Mouse (Mus musculus): ENCODE measurements around the gene Cdh16. TPM values are rescaled to one million over a fixed set of nuclear protein-coding genes. Genes with fewer than 3 reads are reported as not detected.
"Not testable (repeated sequence)": the region's sequence is repeated elsewhere in the genome, so short reads cannot be mapped to it uniquely, and the experiment has no call there.

Gene Cdh16
- total RNA-seq, 1 experiment from 2014 or later: not detected

DNA sequence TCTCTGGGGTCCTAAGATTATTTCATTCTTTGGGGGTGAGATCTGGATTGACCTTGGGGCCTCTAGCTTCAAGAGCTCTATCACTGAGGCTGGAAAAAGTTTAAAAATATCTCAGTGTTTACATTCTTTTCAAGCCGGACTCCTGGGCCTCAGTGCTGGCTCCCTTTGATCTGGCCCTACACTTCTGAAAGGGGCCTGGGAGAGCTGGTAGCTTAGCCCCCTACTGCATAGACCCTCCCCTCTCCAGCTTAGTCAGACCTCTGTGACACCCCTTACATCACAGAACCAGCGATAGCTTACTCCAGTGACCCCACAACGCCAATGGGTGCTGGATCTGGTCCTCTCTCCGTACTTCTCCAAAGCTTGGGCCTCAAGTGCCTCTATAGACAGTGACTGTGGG lies 12.6 kb downstream of the Cdh16 start:
- DNase-seq: no peak

DNA sequence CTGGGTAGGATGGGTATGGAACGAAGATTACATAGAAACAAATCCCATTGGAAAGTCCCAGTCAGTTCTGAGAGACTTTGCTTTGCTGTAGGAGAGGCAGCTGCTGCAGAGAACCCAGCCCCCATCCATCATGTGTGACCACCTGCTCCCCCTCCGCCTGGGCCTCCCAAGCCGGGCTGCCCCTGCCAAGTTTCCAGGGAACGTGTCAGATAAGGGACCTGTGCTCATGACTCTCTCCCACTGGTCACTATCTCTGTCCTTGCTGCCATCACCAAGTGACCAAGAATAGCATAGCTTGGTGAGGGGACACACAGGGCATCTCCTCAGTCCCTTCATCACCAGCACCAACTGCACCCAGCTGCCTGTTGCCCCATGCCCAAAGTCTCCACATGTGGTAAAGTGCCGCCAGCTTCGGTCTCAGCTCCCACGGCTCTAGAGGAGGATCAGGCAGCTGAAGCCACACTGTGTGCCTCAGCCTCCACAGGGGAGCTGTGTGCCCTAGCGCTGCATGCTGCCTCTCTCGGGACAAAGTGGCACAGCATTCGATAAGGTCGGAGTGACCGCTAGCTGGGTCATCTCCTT lies 13.9 kb downstream of the Cdh16 start:
- DNase-seq: no peak

DNA sequence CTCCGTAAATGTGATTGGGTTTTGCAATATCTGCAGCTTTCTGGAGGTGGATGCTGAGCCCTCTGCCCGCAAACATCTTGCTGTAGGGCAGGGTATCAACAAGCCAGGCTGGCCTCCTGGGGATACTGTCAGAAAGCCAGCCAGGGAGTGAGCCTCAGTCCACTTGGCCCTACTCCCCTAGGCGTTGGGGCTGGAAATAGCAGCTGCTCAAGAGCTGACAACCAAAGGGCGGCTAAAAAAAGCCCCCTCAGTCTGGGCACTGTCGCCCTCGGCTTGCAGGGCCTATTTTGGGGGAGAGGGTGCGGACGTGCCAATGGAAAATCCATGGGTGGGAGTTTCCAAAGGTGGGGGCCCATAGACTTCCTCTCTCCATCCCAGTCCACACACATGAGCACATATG lies 15.0 kb downstream of the Cdh16 start:
- no peak for DNase-seq

DNA sequence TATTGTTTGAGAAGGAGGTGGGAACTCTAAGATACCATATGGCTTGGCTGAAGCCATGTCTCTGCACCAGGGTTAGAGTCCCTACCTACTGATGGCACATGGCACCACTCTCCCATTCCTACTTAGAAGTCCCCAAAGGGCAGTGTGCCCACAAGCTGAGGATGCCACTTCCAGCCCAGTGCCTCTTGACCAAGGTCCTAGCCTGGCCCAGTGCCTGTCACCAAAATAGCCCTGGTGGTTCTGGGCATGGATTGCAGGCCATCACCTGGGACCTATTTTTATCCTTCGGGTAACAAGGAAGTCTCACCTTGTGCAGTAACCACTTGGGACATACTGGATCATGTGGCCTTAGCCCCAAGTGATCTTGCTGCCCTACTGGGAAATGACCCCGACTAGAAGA lies 16.3 kb downstream of the Cdh16 start:
- DNase-seq: no peak

DNA sequence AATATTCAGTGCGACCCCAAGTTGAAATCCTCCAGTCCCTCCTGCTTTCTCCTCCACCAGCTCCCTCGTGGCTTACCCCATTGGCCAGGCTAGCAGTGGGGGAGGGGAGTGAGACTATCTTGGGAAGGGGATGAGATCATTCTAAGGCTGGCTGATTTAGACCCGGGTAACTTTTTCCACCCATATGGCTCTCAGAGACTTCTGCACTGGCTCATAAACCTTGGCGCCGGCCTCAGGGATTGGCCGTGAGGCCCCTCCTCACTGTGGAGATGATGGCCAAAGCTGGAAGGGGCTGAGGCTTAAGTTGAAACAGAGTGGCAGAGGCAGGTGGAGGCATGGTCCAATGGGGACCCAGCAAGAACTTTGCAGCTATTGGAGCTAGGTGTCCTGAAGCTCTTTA lies 17.9 kb downstream of the Cdh16 start:
- no peak for DNase-seq

DNA sequence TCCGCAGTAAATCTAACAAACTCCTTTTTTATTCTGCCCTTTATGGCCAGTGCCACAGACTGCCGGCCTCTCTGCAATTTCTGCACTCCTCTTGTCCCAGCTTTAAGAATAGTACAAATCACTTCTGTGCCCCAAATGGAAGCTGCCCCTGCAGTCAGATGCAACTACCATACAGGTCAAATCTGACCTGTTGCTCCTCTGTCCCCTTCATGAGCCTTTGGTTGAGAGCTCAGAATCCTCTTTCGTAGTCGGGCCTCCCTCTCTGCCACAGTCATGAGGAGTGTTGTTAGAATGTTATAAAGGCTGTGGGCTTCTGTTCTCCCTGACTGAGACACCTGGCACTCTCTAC lies 21.0 kb downstream of the Cdh16 start:
- no peak for DNase-seq

DNA sequence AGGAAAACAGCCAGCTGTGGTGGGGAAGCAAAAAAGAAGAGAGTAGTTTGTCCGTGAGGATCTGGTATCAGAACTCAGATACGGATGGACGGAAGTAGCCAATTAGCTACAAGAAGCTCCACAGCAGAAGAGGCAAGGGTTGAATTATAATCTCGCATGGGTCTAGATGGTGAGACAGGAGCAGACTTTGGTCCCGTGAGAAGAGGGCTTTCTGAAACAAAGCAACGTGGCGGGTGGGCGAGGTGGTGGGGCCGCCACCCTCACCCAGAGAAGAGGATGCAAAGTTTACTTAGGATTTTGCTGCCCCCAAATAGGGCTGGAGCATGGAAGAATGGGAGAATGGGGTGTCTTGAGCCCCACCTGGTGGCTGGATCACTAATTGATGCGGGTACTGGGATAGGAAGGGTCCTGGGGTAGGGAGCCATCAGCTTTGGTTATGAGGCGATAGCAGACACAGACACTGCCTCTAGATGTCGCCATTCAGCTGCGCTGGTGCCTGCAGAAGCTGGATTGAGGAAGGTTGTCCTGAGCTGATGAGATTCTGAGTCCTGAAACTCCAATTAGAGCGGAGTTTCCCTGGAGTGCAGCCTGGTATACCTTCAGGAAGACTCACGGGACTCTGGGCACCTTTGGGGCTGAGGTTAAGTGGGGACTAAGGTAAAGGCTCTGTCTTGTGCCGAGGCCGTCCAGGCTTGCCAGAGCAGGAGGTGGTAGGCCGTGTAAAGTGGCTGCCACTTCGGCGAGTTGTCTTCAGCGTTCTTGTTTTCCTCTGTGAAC lies 21.5 kb downstream of the Cdh16 start:
- DNase-seq: peak; percentile 80

DNA sequence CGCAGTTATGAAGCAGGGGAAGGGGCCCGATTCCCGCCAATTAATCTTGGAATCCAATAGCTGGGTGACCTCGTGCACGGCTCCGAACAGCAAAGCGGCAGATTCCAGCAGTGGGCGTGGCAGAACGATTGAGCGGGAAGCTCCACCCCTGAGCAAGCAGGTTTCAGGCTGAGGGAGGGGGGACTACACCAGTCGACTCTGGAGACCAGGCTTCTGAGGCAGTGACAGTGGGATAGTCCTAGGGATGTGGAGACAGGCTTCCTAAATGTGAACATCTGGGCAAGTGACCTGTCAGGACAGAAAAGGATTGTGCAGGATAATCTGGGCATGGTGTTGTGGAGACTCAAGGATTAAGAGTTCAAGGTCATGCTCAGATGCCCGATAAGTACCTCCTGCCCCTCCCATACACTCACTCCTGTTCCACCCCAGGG lies 22.2 kb downstream of the Cdh16 start:
- peak; percentile 23 for DNase-seq

DNA sequence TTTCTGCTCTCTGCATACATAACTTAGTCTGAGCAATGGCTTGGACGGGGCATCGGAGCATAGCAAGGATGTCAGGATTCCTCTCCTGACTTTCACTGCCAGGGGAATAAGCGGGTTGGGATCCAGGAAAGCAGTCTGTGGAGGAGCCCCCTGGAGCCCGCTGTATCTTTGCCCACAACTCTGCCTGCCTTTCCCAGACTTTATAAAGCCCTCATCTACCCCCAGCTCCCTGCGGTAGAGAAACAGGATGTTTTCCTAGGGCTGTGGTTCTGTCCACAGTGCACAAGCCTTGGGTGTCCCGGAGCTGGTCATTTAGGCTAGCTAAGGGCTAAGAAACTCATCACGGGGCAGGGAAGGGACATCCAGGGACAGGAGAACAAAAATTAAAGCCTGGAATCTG lies 22.8 kb downstream of the Cdh16 start:
- DNase-seq: no peak

DNA sequence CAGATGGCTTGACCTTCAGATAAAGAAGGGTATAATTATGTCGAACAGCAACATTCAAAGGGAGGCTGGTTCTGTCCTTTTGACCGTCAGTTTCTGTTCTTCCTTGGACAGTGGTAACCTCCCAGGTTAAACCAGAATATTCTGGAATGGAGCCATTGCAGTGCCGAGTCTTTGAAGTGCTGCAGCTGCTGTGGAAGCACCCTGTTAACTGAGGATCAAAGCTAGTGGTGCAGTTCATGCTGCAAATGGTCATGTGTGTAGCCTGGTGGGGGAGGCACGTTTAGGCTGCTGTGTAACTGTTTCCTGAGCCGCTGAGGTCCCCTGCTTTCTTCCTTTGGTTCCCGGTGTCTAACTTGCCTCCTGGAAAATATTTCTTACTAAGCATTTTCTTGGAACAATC lies 25.7 kb downstream of the Cdh16 start:
- DNase-seq: peak; percentile 26

DNA sequence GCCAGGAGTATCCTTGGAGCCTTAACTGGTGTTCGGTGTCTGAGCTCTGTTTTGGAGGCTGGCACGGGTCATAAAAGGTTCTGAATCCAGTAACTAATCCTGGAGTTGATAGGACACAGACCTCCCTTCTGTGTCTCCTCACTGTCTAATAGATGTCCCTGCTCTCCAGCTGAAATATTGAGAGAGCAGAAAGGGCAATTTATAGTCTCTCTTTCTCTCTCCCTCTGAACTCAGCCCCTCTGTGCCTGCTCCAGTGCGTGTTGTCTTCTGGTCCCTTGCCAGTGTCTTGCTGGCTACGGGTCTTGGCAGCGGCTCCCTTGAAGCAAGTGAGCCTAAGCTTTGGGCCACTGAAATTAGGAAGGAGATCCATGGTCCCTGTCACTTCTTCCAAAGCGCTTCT lies 26.5 kb downstream of the Cdh16 start:
- DNase-seq: peak; percentile 38

DNA sequence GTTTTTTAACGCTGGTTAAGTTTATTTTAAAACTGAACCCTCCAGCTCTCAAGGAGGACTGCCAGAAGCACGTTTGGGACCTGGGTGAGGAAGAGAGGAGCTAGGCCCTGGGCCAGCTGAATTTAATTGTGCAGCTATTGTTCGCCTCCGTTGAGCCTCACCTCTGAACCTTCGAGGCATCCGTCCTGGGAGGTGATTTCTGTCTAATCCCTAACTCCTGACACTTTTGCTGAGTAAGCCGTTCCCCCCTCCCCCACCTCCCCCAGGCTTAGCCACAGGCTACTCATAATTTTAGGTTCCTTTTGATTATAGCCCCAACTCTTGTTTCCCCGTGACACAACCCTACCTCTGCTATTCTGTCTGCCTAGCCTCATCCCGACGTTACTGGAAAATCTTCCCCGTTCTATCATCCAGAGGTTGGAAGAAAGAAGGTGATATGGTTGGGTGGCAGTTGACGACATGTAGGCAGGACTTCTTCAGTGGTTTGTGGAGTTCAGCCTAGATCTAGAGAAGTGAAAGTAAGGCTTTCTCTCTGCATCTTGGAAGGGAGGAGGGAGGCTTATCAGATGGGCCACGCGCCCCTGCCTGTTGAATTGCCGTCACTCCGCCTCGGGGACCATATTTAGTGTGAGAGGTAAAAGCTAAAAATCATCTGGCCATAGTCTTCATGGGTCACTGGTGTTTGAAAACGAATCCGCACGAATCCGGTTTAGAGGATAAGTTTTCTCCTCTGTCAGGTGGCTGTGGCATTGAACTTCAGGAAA lies 28.2 kb downstream of the Cdh16 start:
- no peak for DNase-seq

DNA sequence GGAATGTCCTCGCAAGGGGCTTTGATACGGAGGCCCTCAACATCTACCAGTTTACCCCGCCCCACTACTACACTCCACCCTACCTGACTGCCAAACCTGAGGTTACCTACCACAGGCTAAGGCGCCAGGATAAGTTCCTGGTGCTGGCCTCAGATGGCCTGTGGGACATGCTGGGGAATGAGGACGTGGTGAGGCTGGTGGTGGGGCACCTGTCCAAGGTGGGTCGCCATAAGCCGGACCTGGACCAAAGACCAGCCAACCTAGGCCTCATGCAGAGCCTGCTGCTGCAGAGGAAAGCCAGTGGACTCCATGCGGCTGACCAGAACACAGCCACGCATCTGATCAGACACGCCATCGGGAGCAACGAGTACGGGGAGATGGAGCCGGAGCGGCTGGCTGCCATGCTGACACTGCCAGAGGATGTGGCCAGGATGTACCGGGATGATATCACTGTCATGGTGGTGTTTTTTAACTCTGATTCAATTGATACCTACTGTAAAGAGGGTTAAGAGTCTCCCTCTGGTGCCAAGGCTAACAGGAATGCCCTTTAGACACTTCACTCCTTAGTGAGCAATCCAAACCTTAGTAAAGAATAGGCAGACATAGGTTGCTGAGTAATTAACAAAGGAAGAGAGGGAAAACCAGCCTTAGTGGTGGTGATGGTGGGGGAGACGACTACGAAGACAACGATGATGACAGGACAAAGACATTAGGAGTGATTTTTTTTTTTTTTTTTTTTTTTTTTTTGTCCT lies 29.4 kb downstream of the Cdh16 start:
- no peak for DNase-seq

DNA sequence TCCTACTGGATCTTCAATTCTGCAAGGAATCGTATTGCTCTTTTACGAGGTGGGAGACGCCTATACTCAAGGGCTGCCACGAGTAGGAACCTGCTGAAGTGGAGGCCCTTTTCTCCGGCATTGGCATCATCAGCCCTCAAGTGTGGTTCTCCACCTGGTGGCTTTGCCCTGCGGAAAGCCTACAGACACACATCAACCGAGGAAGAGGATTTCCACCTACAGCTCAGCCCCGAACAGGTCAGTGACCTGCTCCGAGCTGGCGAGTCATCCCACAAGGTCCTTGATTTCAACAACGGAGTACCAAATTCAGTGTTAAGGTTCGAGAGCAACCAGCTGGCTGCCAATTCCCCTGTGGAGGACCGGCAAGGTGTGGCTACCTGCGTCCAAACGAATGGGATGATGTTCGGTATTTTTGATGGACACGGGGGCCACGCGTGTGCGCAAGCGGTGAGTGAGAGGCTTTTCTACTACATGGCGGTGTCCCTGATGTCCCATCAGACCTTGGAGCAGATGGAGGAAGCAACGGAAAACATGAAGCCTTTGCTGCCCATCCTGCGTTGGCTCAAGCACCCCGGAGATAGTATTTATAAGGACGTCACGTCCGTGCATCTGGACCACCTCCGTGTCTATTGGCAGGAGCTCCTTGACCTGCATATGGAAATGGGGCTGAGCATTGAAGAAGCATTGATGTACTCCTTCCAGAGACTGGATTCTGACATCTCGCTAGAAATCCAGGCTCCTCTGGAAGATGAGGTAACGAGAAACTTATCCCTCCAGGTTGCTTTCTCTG lies 30.5 kb downstream of the Cdh16 start:
- no peak for DNase-seq

DNA sequence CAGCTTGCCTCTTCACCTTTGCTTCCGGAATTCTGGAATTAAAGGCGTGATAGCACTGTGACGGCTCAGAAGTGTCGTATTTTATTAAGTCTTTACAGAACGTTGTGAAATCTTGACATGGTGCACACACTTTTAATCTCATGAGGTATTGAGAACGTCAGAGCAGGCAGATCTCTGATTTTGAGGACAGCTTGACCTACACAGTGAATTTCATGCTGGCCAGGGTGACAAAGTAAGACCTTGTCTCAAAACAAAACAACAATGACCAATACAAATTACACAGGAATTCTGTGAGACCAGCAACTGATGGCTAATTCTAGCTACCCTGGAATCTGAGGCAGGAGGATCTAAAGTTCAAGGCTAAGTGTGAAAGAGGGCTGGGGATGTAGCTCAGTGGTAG lies 31.6 kb downstream of the Cdh16 start:
- no peak for DNase-seq

DNA sequence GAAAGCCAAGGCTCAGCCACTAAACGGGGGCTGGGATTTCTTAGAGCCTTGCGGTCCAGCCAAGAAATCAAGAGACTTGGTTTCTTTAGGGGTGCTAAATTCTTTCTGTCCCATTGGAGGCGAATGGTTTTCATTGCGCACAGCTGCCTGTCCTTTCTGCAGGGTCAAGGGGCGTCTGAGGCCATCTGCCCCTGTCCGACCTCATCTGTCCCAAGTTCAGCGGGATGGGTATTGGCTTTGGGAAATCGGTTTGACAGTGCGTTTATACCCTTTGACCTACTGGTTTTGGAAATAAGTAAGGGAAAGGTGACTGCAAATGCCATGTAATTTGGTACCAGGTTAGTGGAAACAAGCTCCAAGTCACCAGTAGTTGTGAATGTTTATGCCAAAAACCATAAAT lies 32.3 kb downstream of the Cdh16 start:
- no peak for DNase-seq

DNA sequence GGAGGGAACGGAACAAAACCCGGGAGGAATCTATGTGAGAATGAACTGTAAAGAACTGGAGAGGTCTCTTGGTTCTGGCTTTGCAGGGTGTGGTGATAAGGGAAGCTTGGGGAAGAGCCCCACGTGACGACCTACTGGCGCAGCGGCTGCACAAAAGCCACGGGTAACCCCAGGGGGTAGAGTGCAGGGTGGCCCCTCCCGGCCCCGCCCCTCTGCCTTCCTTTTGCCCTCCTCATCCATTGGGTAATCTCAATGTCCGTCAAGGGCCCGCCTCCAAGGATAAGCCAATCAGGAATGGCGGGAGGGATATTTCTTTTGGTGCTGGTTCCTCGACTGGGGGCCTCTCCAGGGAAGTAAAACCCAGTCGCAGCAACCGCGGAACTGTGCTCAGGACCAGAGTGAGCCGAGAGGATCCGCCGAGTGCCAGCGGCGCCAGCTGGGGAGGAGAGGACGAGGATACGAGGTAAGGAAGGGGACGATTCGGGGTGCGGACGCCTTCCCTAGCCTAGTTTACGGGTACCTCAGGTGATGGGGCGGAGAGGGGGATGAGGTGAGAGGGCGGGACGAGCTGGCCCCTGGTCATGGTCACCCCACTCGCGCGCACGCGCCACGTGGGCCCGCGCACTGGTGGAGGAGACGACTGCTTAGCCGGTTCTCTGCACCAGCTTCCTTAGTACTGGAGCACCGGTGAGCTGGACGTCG lies 32.9 kb downstream of the Cdh16 start, which contains the start of gene Pdp2:
TSS of gene Pdp2 (plus strand) at position 319 of the 702 bp plus-strand sequence.
- DNase-seq: peak; percentile 87

DNA sequence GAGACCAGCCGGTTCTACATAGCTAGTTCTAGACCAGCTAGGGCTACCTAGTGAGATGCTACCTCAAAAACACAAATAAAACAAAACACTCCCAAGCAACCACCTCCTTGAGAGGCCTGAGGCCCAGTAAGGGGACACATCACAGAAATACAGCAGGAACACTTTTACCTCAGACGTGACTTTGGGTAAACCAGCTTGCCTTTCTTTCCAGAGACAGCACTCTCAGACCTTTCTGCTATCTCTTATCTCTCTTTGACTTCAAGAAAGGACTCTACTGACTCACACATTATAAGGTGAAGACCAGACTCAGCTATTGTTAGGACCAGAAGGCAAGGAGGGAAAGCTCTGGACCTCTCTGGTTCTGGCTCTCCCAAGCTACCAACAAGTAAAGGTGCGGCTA lies 33.9 kb downstream of the Cdh16 start:
- no peak for DNase-seq

DNA sequence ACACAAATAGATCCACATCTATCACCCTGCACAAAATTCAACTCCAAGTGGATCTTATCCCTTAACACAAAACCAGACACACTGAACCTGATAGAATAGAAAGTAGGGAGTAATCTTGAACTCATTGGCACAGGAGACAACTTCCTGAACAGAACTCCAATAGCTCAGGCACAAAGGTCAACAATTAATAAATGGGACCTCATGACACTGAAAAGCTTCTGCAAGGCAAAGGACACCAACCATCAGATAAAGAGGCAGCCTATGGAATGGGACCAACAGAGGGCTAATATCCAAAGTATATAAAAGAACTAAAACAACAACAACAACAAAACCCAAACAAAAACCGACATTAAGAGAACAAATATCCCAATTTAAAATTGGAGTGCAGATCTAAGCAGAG lies 39.7 kb downstream of the Cdh16 start:
- no peak for DNase-seq

DNA sequence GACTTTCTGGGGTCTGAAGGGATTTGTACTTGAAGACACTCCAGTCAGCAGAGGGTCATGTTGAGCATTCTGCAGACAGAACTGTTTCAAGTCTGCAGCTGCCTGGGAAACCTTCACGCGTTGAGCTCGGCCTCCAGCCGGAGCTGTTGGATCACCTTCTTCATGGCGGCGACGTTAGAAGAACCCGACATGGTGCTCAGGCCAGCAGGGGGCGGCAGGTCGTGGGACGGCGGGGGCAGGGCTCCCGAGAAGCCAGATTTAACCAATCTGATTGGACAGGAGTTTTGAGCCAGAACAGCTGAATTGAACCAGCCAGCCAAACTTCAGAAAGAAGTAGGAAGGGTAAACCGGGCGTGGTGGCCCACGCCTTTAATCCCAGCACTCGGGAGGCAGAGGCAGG lies 46.6 kb downstream of the Cdh16 start:
- DNase-seq: not testable (repeated sequence)

DNA sequence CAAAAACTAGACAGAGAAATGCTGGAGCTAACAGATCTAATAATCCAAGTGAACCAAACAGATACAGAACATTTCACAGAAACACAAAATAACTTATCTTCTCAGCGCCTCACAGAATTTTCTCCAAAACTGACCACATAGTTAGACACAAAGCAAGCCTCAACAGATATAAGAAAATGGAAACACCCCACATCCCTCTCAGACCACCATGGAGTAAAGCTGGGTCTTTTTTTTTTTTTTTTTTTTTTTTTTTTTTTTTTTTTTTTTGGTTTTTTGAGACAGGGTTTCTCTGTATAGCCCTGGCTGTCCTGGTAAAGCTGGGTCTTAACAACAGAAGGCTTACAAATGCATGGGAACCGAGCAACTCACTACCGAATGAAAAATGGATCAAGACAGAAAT lies 47.4 kb downstream of the Cdh16 start:
- no peak for DNase-seq
